Comparison of ENCODE assay signal across 24 mouse cellular contexts in the genomic region with DNA sequence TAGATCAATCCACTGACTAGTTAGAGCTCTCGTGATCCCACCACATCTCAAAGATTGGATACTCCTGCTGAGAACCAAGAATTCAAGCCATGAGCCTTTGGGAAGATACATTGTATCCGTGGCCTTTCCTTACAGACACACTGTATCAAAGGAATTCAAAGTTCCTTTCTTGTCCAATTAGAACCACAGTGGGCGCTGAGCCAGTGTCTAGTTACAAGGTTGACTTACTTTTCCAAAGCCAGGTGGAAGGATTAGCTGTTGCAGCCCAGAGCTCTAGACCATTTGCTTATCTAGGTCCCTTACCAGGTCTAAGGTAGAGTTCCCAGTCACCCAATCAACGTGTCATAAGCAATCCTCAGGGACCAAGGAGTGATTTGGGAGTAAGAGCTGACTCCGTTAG. TPM values are rescaled to one million over a fixed set of nuclear protein-coding genes. Genes with fewer than 3 reads are reported as not detected.
DNase-seq lines count a peak whose midpoint lies in the region; ATAC-seq lines count a peak whose summit lies in the region.
"Had no signal": no experiment of that assay in that cellular context is flagged by ENCODE, and none has a peak within 500 bp of the region (broad histone marks: within the 10 kb centered on the region; RNA-seq: fewer than 3 reads in every experiment).

No protein-coding gene starts in this region.

- H3K4me2 ChIP-seq in kidney, embryonic 14.5 days (replicated peaks; ENCODE audit: low read depth, low read length): no peak overlapping the region
- H3K4me2 ChIP-seq: forebrain, embryonic 13.5 days; hindbrain, embryonic 12.5 days; hindbrain, embryonic 15.5 days had no signal

- WGBS in kidney, embryonic 14.5 days: 70% methylated on average over 5 of the region's 5 CpGs

- H3K4me1 ChIP-seq in kidney, embryonic 14.5 days (ENCODE audit: control insufficient read depth, insufficient read depth, low read length): no peaks in the 10 kb centered on the region
- H3K4me1 ChIP-seq: forebrain, embryonic 10.5 days; forebrain, embryonic 13.5 days; heart, embryonic 10.5 days; hindbrain, embryonic 12.5 days; hindbrain, embryonic 15.5 days had no signal

- H3K9ac ChIP-seq in kidney, embryonic 14.5 days (ENCODE audit: low read depth, low read length): no peak overlapping the region
- H3K9ac ChIP-seq: forebrain, embryonic 13.5 days; hindbrain, embryonic 12.5 days; hindbrain, embryonic 15.5 days had no signal

- ATAC-seq in kidney, embryonic 14.5 days (ENCODE audit: low FRiP score, low TSS enrichment): no peak
- ATAC-seq: activated CD4-positive, CD25-positive, alpha-beta regulatory T cell, adult 4 months; forebrain, embryonic 13.5 days; forebrain, embryonic 16.5 days had no signal

- no peak overlapping the region for H3K27ac ChIP-seq in kidney, embryonic 14.5 days (ENCODE audit: low read depth, low read length)
- H3K27ac ChIP-seq: forebrain, embryonic 10.5 days; forebrain, embryonic 13.5 days; heart, adult 2 months; heart, embryonic 10.5 days; hindbrain, embryonic 12.5 days; hindbrain, embryonic 15.5 days had no signal

- H3K27me3 ChIP-seq in kidney, embryonic 14.5 days (ENCODE audit: control insufficient read depth, insufficient read depth, low read length): no peaks in the 10 kb centered on the region
- H3K27me3 ChIP-seq: forebrain, embryonic 13.5 days; hindbrain, embryonic 12.5 days; hindbrain, embryonic 15.5 days had no signal

- peak; percentile 32 for DNase-seq in kidney, adult 18-20 months
- peak; percentile 54 for DNase-seq in kidney, postnatal 10 days
- DNase-seq in kidney, adult 11 months: no peak
- peak; percentile 29 to 74 for DNase-seq in kidney, postnatal 36 days
- DNase-seq in testis, postnatal 14 days (ENCODE audit: low spot score): peak; percentile 81
- no peak for DNase-seq in frontal cortex, adult 2 months (ENCODE audit: extremely low spot score in 1 of 2, low spot score in 1 of 2)
- no peak for DNase-seq in frontal cortex, postnatal 36 days (ENCODE audit: low spot score in 2 of 2)
- DNase-seq: adrenal gland, adult 8-10 months; adrenal gland, postnatal 25 days; cerebellum, adult 11-12 months; cerebellum, adult 8-10 months; cerebellum, postnatal 10 days; cerebellum, postnatal 36 days; gastrocnemius, postnatal 10 days; gastrocnemius, postnatal 36 days; heart, adult 2 months had no signal

- no peak overlapping the region for H3K4me3 ChIP-seq in kidney, embryonic 14.5 days (ENCODE audit: low read length)
- H3K4me3 ChIP-seq: forebrain, embryonic 10.5 days; forebrain, embryonic 13.5 days; heart, adult 2 months; heart, embryonic 10.5 days; hindbrain, embryonic 12.5 days; hindbrain, embryonic 15.5 days had no signal

- no peaks in the 10 kb centered on the region for H3K36me3 ChIP-seq in kidney, embryonic 14.5 days (ENCODE audit: control insufficient read depth, insufficient read depth, low read length)
- H3K36me3 ChIP-seq: forebrain, embryonic 10.5 days; heart, embryonic 10.5 days; hindbrain, embryonic 12.5 days; hindbrain, embryonic 15.5 days had no signal

- H3K9me3 ChIP-seq in kidney, embryonic 14.5 days (ENCODE audit: control insufficient read depth, low read length): no peaks in the 10 kb centered on the region
- H3K9me3 ChIP-seq: forebrain, embryonic 10.5 days; forebrain, embryonic 13.5 days; heart, embryonic 10.5 days; hindbrain, embryonic 12.5 days; hindbrain, embryonic 15.5 days had no signal

RNA-seq across cellular contexts. Expression of gene Cux1, which starts 33.2 kb away (rescaled TPM):
- polyA plus RNA-seq in kidney, embryonic 14.5 days (2014; fragmentation: Nextera tagmentation; extraction: Ambion mirVana): 80.6 and 105 TPM in 2 replicates
- 65.0 and 67.9 TPM in 2 replicates for polyA plus RNA-seq in frontal cortex, adult 2 months (2012; rRNA removed)

Comparison
In these comparisons a context has a peak if more than half of its experiments do, and no peak if none do; other contexts are left out.
1. DNase-seq: peak in kidney, adult 18-20 months (single experiment), kidney, postnatal 10 days (single experiment), kidney, postnatal 36 days (2 of 2) and testis, postnatal 14 days (single experiment); none in kidney, adult 11 months (single experiment), frontal cortex, adult 2 months (0 of 2) and frontal cortex, postnatal 36 days (0 of 2).